Mouse (Mus musculus): Measurements from ENCODE around the gene Rapgef5. TPM values are rescaled to one million over a fixed set of nuclear protein-coding genes. Genes with fewer than 3 reads are reported as not detected.

Gene Rapgef5
- polyA plus RNA-seq, 1 experiment from 2014 or later = 25.7 TPM

GRCm38 (mm10) chr12:117639356-117640121 lies 123.3 kb downstream of the Rapgef5 start:
- H3K9ac ChIP-seq (ENCODE audit: low read length) = no peak overlapping the region
- H3K4me3 ChIP-seq (ENCODE audit: low read depth, low read length) = no peak overlapping the region
- H3K4me2 ChIP-seq (ENCODE audit: low read length) = no peak overlapping the region
- 77% methylated on average over 6 of the region's 6 CpGs for WGBS
- no peak for DNase-seq (ENCODE audit: low spot score)
- H3K4me1 ChIP-seq (ENCODE audit: control insufficient read depth, insufficient read depth, low read length) = no peaks in the 10 kb centered on the region
- no peaks in the 10 kb centered on the region for H3K9me3 ChIP-seq (replicated peaks; ENCODE audit: control insufficient read depth, low read length)
- no peaks in the 10 kb centered on the region for H3K36me3 ChIP-seq (ENCODE audit: control insufficient read depth, insufficient read depth, low read length)
- no peak overlapping the region for H3K27ac ChIP-seq (ENCODE audit: low read depth, low read length)
- H3K27me3 ChIP-seq (replicated peaks; ENCODE audit: control insufficient read depth, insufficient read depth, low read length) = no peaks in the 10 kb centered on the region
- ATAC-seq = no peak

GRCm38 (mm10) chr12:117642512-117642911 lies 126.2 kb downstream of the Rapgef5 start:
- WGBS = 88% methylated on average over 2 of the region's 2 CpGs
- ATAC-seq = no peak

GRCm38 (mm10) chr12:117645771-117646170 lies 129.5 kb downstream of the Rapgef5 start:
- no peaks in the 10 kb centered on the region for H3K4me1 ChIP-seq (ENCODE audit: control insufficient read depth, insufficient read depth, low read length)
- H3K9me3 ChIP-seq (replicated peaks; ENCODE audit: control insufficient read depth, low read length) = no peaks in the 10 kb centered on the region
- no peak overlapping the region for H3K4me3 ChIP-seq (ENCODE audit: low read depth, low read length)
- no peaks in the 10 kb centered on the region for H3K27me3 ChIP-seq (replicated peaks; ENCODE audit: control insufficient read depth, insufficient read depth, low read length)
- DNase-seq (ENCODE audit: low spot score) = no peak
- H3K4me2 ChIP-seq (ENCODE audit: low read length) = no peak overlapping the region
- H3K36me3 ChIP-seq (ENCODE audit: control insufficient read depth, insufficient read depth, low read length) = no peaks in the 10 kb centered on the region
- no peak overlapping the region for H3K9ac ChIP-seq (ENCODE audit: low read length)
- no peak overlapping the region for H3K27ac ChIP-seq (ENCODE audit: low read depth, low read length)
- ATAC-seq = no peak
- 88% methylated on average over 2 of the region's 2 CpGs for WGBS

More at GRCm38 (mm10) chr12:117642512-117642911, 126.2 kb downstream of the Rapgef5 start:
- Histone ChIP-seq H3K4me2 (ENCODE audit: low read length) (no peak overlapping the region), H3K9me3 (replicated peaks; ENCODE audit: control insufficient read depth, low read length) (no peaks in the 10 kb centered on the region), H3K4me1 (ENCODE audit: control insufficient read depth, insufficient read depth, low read length) (no peaks in the 10 kb centered on the region), H3K36me3 (ENCODE audit: control insufficient read depth, insufficient read depth, low read length) (no peaks in the 10 kb centered on the region), H3K27ac (ENCODE audit: low read depth, low read length) (no peak overlapping the region), H3K27me3 (replicated peaks; ENCODE audit: control insufficient read depth, insufficient read depth, low read length) (no peaks in the 10 kb centered on the region), H3K9ac (ENCODE audit: low read length) (no peak overlapping the region), H3K4me3 (ENCODE audit: low read depth, low read length) (no peak overlapping the region)
- no peak for DNase-seq (ENCODE audit: low spot score)

DNA sequence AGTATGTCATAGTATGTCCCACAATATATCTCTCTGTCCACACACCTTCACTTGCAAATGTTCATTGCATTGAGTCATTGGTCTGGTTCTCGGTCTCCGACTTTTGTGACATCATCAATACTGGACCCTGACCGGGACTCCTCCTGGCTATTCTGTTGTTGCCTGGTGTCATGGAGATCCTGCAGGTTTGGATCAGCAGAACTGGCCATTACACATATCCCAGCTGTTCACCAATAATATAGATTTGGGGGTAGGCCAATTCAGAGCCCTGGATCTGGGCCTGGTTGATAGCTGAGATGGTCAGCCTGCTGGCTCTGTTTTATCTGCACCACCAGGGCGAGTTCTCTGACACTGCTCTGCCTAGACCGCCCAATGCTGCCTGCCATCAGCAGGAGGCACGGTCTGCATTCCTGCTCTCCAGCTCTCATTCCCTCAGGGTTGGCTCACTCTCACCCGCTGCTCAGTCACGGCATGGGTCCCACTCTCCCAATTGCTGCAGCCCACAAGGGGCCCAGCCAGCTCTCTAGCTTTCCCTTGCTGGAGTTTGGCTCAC lies 137.7 kb downstream of the Rapgef5 start:
- DNase-seq (ENCODE audit: low spot score) (no peak), ATAC-seq (no peak)
- Histone ChIP-seq H3K27ac (ENCODE audit: low read depth, low read length) (no peak overlapping the region), H3K4me2 (ENCODE audit: low read length) (no peak overlapping the region), H3K4me3 (ENCODE audit: low read depth, low read length) (no peak overlapping the region), H3K4me1 (ENCODE audit: control insufficient read depth, insufficient read depth, low read length) (no peaks in the 10 kb centered on the region), H3K9ac (ENCODE audit: low read length) (no peak overlapping the region), H3K27me3 (replicated peaks; ENCODE audit: control insufficient read depth, insufficient read depth, low read length) (no peaks in the 10 kb centered on the region), H3K36me3 (ENCODE audit: control insufficient read depth, insufficient read depth, low read length) (no peaks in the 10 kb centered on the region), H3K9me3 (replicated peaks; ENCODE audit: control insufficient read depth, low read length) (no peaks in the 10 kb centered on the region)
- 89% methylated on average over 8 of the region's 8 CpGs for WGBS

GRCm38 (mm10) chr12:117656935-117657334 lies 140.7 kb downstream of the Rapgef5 start:
- H3K36me3 ChIP-seq (ENCODE audit: control insufficient read depth, insufficient read depth, low read length) = no peaks in the 10 kb centered on the region
- WGBS = 82% methylated on average over 4 of the region's 4 CpGs
- no peak overlapping the region for H3K4me2 ChIP-seq (ENCODE audit: low read length)
- no peak overlapping the region for H3K27ac ChIP-seq (ENCODE audit: low read depth, low read length)
- H3K27me3 ChIP-seq (replicated peaks; ENCODE audit: control insufficient read depth, insufficient read depth, low read length) = no peaks in the 10 kb centered on the region
- ATAC-seq = no peak
- no peak for DNase-seq (ENCODE audit: low spot score)
- H3K9me3 ChIP-seq (replicated peaks; ENCODE audit: control insufficient read depth, low read length) = no peaks in the 10 kb centered on the region
- no peak overlapping the region for H3K4me3 ChIP-seq (ENCODE audit: low read depth, low read length)
- H3K4me1 ChIP-seq (ENCODE audit: control insufficient read depth, insufficient read depth, low read length) = no peaks in the 10 kb centered on the region
- no peak overlapping the region for H3K9ac ChIP-seq (ENCODE audit: low read length)

- no peaks in the 10 kb centered on the region for H3K9me3 ChIP-seq (replicated peaks; ENCODE audit: control insufficient read depth, low read length)
- no peaks in the 10 kb centered on the region for H3K36me3 ChIP-seq (ENCODE audit: control insufficient read depth, insufficient read depth, low read length)
- no peak for ATAC-seq
- no peak for DNase-seq (ENCODE audit: low spot score)
- H3K27ac ChIP-seq (ENCODE audit: low read depth, low read length) = no peak overlapping the region
- no peaks in the 10 kb centered on the region for H3K27me3 ChIP-seq (replicated peaks; ENCODE audit: control insufficient read depth, insufficient read depth, low read length)
- H3K9ac ChIP-seq (ENCODE audit: low read length) = no peak overlapping the region
- no peak overlapping the region for H3K4me3 ChIP-seq (ENCODE audit: low read depth, low read length)
- no peak overlapping the region for H3K4me2 ChIP-seq (ENCODE audit: low read length)
- WGBS = 90% methylated on average over 5 of the region's 5 CpGs
- no peaks in the 10 kb centered on the region for H3K4me1 ChIP-seq (ENCODE audit: control insufficient read depth, insufficient read depth, low read length)
These were observed 141.5 kb downstream of the Rapgef5 start for GRCm38 (mm10) chr12:117657766-117658165.

DNA sequence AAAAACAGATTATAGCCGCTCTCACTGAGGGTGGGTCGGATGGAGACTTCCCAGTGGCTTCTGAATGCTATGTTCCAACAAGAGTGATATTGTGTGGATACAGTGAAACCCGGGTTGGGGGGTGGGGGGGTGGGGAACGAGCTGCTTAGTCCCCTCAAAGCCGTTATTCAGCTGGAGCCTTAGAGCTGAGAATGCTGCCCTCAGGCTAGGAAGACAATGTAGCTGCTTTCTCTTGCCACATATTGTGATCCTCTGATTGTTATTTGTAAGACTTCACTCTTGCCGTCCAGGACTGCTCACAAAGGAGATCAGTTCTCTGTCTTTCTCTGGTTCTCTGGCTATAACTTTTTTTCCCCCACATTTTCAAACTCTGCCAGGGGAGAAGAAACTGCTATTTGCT lies 142.5 kb downstream of the Rapgef5 start:
- no peak for DNase-seq (ENCODE audit: low spot score)
- no peak overlapping the region for H3K4me2 ChIP-seq (ENCODE audit: low read length)
- H3K9me3 ChIP-seq (replicated peaks; ENCODE audit: control insufficient read depth, low read length) = no peaks in the 10 kb centered on the region
- H3K36me3 ChIP-seq (ENCODE audit: control insufficient read depth, insufficient read depth, low read length) = no peaks in the 10 kb centered on the region
- no peak overlapping the region for H3K9ac ChIP-seq (ENCODE audit: low read length)
- H3K4me1 ChIP-seq (ENCODE audit: control insufficient read depth, insufficient read depth, low read length) = no peaks in the 10 kb centered on the region
- no peak overlapping the region for H3K4me3 ChIP-seq (ENCODE audit: low read depth, low read length)
- H3K27ac ChIP-seq (ENCODE audit: low read depth, low read length) = no peak overlapping the region
- 17% methylated on average over 6 of the region's 6 CpGs for WGBS
- no peak for ATAC-seq
- H3K27me3 ChIP-seq (replicated peaks; ENCODE audit: control insufficient read depth, insufficient read depth, low read length) = no peaks in the 10 kb centered on the region

- H3K9ac ChIP-seq (ENCODE audit: low read length) = no peak overlapping the region
- H3K4me2 ChIP-seq (ENCODE audit: low read length) = no peak overlapping the region
- no peaks in the 10 kb centered on the region for H3K36me3 ChIP-seq (ENCODE audit: control insufficient read depth, insufficient read depth, low read length)
- H3K9me3 ChIP-seq (replicated peaks; ENCODE audit: control insufficient read depth, low read length) = no peaks in the 10 kb centered on the region
- no peak overlapping the region for H3K4me3 ChIP-seq (ENCODE audit: low read depth, low read length)
- H3K27ac ChIP-seq (ENCODE audit: low read depth, low read length) = no peak overlapping the region
- H3K4me1 ChIP-seq (ENCODE audit: control insufficient read depth, insufficient read depth, low read length) = no peaks in the 10 kb centered on the region
- no peak for ATAC-seq
- no peak for DNase-seq (ENCODE audit: low spot score)
- H3K27me3 ChIP-seq (replicated peaks; ENCODE audit: control insufficient read depth, insufficient read depth, low read length) = no peaks in the 10 kb centered on the region
- 42% methylated on average over 4 of the region's 4 CpGs for WGBS
These were observed 144.1 kb downstream of the Rapgef5 start for GRCm38 (mm10) chr12:117660361-117660760.

- Histone ChIP-seq H3K27me3 (replicated peaks; ENCODE audit: control insufficient read depth, insufficient read depth, low read length) (no peaks in the 10 kb centered on the region), H3K9ac (ENCODE audit: low read length) (no peak overlapping the region), H3K9me3 (replicated peaks; ENCODE audit: control insufficient read depth, low read length) (no peaks in the 10 kb centered on the region), H3K36me3 (ENCODE audit: control insufficient read depth, insufficient read depth, low read length) (no peaks in the 10 kb centered on the region), H3K4me3 (ENCODE audit: low read depth, low read length) (no peak overlapping the region), H3K4me2 (ENCODE audit: low read length) (no peak overlapping the region), H3K27ac (ENCODE audit: low read depth, low read length) (no peak overlapping the region), H3K4me1 (ENCODE audit: control insufficient read depth, insufficient read depth, low read length) (no peaks in the 10 kb centered on the region)
- ATAC-seq = no peak
- DNase-seq (ENCODE audit: low spot score) = no peak
- whole genome bisulfite sequencing = 76% methylated on average over 6 of the region's 6 CpGs
These were observed 145.6 kb downstream of the Rapgef5 start for GRCm38 (mm10) chr12:117661871-117662270.
